Mouse (Mus musculus) regulatory T cell (primary cell): ENCODE measurements around the gene Zfp629.

Source experiments
- in situ Hi-C: fragments of 300-600 bp; cut with MboI, MseI; formaldehyde crosslinking; loops from one replicate; pipeline ENCODE4 v1.15.1; 2025; ENCODE audit warnings: high pct_unique_total_duplicates

Gene Zfp629

DNA sequence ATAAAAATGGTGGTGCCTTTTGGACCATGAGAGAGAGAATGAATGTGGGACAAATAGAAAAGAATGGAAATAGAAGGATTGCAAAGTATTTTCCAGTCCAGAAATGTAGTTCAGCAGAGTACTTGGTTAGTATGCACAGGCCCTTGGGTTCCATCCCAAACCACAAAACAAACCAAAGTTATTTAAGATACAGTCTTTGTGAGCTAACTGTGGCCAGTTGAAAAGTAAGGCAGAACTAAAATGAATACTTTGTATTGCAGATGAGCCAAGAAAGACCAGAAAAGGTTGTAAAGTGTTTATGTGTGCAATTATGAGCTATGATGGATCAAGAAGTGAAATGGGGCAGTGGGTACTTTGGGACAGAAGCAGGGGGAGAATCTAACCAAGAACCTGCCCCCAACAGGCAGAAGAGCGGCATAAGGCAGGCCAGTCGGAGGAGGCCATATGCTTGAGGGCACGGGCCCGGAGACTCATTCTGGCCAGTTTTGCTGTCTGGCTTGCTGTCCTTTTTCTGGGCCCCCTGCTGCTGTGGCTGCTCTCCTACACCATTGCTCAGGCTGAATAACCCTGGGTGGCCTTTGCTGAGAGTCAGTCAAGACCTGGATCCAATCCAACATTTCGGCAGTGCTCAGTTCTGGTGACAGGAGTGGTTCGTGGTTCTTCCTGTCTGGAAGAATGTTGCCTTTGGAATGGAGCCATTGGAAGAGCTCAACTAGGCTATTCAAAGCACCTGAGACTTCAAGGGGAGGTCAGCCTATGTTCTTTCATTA lies 51.0 kb downstream of the Zfp629 start:
- in situ Hi-C loops, result no loop called here

DNA sequence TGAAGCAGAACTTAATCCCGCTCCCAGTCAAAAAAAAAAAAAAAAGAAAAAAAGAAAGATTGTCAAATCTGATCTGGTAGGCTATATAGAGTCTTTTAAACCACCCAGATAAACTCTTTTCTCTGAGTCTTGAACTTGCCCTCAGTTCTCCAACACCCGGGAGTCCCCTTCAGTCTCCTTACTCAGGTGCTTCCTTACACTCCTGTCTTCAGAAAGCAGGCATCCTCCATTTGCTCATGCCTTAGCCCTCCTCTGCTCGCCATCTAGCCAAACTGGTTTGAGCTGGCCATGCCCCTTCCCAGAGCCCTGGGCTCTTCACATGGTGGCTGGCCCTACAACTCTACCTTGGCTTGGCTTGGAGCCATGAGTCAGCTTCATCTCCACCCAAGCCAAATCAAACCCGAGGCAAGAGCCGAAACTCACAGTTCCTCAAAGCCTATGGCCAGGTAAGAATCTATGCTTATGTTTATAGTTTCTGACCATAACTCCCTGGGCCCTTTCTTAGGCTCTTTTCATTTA lies 54.2 kb downstream of the Zfp629 start, which contains the start of gene Tmem265:
Tmem265 (plus strand) TSS at position 51 of the 519 bp plus-strand sequence.
- in situ Hi-C loops, result no loop called here

DNA sequence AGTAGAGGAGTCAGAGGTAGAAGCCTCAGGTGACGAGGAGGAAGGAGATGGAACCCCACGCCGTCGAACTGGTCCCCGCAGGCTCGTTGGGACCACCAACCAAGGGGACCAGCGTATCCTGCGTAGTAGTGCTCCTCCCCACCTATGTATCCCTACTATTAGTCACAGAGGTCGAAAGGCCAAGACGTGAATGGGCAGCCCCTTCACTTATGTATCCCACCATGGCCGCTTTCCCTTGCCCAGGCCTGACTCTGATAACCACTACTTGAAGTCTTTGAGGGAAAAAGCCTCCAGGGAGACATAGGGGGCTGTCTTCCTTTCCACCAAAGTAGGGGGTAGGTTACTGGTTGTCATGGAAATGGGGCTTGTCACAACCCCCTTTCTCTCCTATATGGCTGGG lies 55.0 kb downstream of the Zfp629 start:
- in situ Hi-C loops, result no loop called here
